Mouse (Mus musculus) neural tube, embryonic 12.5 days (tissue): Measurements from ENCODE around the gene Mapkapk2. TPM values are rescaled to one million over a fixed set of nuclear protein-coding genes. Genes with fewer than 3 reads are reported as not detected.
A peak's percentile ranks its signal among the peaks of the same experiment; 100 is the strongest.
"Not testable (repeated sequence)": the region's sequence is repeated elsewhere in the genome, so short reads cannot be mapped to it uniquely, and the experiment has no call there.

Experiments
- ATAC-seq: fragments of 200-750 bp; cut with Nextera tagmentation; 2 replicates; pipeline ENCODE4 v1.8.0; 2017; ENCODE audit warnings: low read depth, mild to moderate bottlenecking, moderate TSS enrichment, moderate library complexity; ENCODE audit not compliant: low FRiP score
- H3K27ac ChIP-seq: fragments of 300-500 bp; sonication (generic); 2 replicates; pipeline ENCODE4 v1.5.1; 2016
- H3K27me3 ChIP-seq: fragments of 300-500 bp; sonication (generic); replicated peaks from 2 replicates; pipeline ENCODE4 v1.6.1; 2016; ENCODE audit warnings: mild to moderate bottlenecking
- H3K36me3 ChIP-seq: fragments of 300-500 bp; sonication (generic); 2 replicates; pipeline ENCODE4 v1.6.1; 2016; ENCODE audit warnings: mild to moderate bottlenecking
- H3K4me1 ChIP-seq: fragments of 300-500 bp; sonication (generic); 2 replicates; pipeline ENCODE4 v1.6.1; 2016
- H3K4me2 ChIP-seq: fragments of 300-500 bp; sonication (generic); replicated peaks from 2 replicates; pipeline ENCODE4 v1.6.1; 2016; ENCODE audit warnings: mild to moderate bottlenecking
- H3K4me3 ChIP-seq: fragments of 300-500 bp; sonication (generic); 2 replicates; pipeline ENCODE4 v1.5.1; 2016
- H3K9ac ChIP-seq: fragments of 300-500 bp; sonication (generic); 2 replicates; pipeline ENCODE4 v1.6.1; 2016; ENCODE audit warnings: mild to moderate bottlenecking
- H3K9me3 ChIP-seq: fragments of 300-500 bp; sonication (generic); 2 replicates; pipeline ENCODE4 v1.6.1; 2016; ENCODE audit warnings: mild to moderate bottlenecking
- WGBS: fragments of 180-500 bp; shearing (Covaris S2); methylation state at CpG from one replicate; pipeline ENCODE4 v1.1.7; 2016; 5-methylcytosine and 5-hydroxymethylcytosine counted together
- polyA plus RNA-seq: library from polyadenylated mRNA; unstranded; fragments of >200 nt; fragmentation: Nextera tagmentation; extraction: Ambion mirVana; gene quantifications from 2 replicates; pipeline ENCODE4 v1.2.1, GENCODE M21; 2016

The Mapkapk2 gene
- polyA plus RNA-seq = 44.2 and 46.8 TPM in 2 replicates

DNA sequence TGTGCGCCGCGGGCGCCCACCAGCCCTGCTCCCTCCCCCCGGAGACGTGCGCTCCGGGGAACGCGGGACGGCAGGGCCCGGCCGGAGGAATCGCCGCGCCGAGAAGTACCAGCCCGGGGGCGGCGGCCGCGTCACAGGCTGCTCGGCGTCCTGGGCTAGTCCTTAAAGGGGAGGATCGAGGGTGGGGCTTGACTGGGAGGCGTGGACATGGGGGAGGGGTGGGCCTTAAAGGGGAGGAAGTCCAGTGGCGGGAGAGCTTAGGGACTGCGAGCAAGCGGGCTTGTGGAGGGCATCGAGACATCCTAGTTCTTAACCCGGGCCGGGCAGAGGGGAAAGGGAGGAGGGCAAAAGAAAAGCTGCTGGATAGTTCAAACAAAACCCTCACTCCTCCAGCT is at the start of gene Mapkapk2:
Mapkapk2 (minus strand) TSS at position 127 of the 395 bp plus-strand sequence.
- peak within 1 kb of the TSS; percentile 99 for H3K4me3 ChIP-seq
- peak within 1 kb of the TSS; percentile 81 for H3K4me2 ChIP-seq
- H3K9me3 ChIP-seq = no peaks in the 10 kb centered on the region
- no peaks in the 10 kb centered on the region for H3K36me3 ChIP-seq
- peak within 1 kb of the TSS; percentile 95 for H3K9ac ChIP-seq
- peaks cover 31% of the 10 kb centered on the region for H3K4me1 ChIP-seq
- peak; percentile 96 for ATAC-seq
- peak within 1 kb of the TSS; percentile 62; the same call in 1 of the 2 replicates for H3K27ac ChIP-seq
- 0% methylated on average over 32 of the region's 32 CpGs for WGBS
- H3K27me3 ChIP-seq = no peaks in the 10 kb centered on the region

DNA sequence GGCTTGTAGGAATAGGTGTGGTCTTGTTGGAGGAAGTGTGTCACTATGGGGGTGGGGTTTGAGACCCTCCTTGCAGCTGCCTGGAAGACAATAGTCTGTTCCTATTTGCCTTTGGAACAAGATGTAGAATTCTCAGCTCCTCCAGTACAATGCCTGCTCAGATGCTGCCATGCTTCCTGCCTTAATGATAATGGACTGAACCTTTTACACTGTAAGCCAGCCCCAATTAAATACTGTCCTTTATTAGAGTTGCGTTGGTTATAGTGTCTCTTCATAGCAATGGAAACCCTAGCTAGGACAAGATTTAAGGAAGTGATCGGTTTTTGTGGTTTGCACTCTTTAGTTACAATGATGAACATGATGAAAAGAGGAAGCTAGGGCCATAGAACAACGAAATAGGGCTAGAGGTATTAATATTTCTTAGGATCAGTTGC is 48.6 kb upstream of the Mapkapk2 start:
- H3K36me3 ChIP-seq = no peaks in the 10 kb centered on the region
- no peaks in the 10 kb centered on the region for H3K4me1 ChIP-seq
- 90% methylated on average over 3 of the region's 3 CpGs for WGBS
- H3K27me3 ChIP-seq = no peaks in the 10 kb centered on the region
- no peak for ATAC-seq
- no peak overlapping the region for H3K27ac ChIP-seq
- no peak overlapping the region for H3K4me2 ChIP-seq
- no peak overlapping the region for H3K9ac ChIP-seq
- no peak overlapping the region for H3K4me3 ChIP-seq
- H3K9me3 ChIP-seq = no peaks in the 10 kb centered on the region

DNA sequence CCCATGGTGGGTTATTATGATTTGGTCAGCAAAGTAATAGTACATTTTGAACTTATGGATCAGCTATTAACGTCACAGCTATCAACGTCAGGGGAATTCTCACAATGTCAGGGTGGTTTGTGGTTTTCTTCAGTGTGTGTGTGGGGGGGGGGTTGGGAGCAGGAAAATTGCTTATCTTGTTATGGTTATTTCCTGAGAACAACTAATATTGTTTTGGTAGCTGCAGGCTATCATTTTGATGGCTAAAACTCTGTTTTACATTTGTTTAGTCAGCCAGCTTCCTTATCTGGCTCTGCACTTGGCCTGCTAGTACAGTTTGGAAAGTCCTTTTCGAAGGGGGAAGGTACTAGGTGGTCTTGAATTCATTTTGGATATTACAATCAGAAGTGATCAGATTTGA is 47.6 kb upstream of the Mapkapk2 start:
- H3K36me3 ChIP-seq, H3K4me1 ChIP-seq, H3K27me3 ChIP-seq, H3K9ac ChIP-seq, H3K4me2 ChIP-seq, H3K9me3 ChIP-seq, H3K27ac ChIP-seq, ATAC-seq, H3K4me3 ChIP-seq: not testable (repeated sequence)
- 89% methylated on average over 3 of the region's 3 CpGs for WGBS

GRCm38 (mm10) chr1:131142472-131142871 is 44.8 kb upstream of the Mapkapk2 start:
- H3K27me3 ChIP-seq = no peaks in the 10 kb centered on the region
- H3K4me1 ChIP-seq = no peaks in the 10 kb centered on the region
- WGBS = 81% methylated on average over 1 of the region's 1 CpGs
- no peak overlapping the region for H3K9ac ChIP-seq
- no peak overlapping the region for H3K4me3 ChIP-seq
- H3K9me3 ChIP-seq = no peaks in the 10 kb centered on the region
- no peaks in the 10 kb centered on the region for H3K36me3 ChIP-seq
- no peak overlapping the region for H3K27ac ChIP-seq
- no peak for ATAC-seq
- H3K4me2 ChIP-seq = no peak overlapping the region

DNA sequence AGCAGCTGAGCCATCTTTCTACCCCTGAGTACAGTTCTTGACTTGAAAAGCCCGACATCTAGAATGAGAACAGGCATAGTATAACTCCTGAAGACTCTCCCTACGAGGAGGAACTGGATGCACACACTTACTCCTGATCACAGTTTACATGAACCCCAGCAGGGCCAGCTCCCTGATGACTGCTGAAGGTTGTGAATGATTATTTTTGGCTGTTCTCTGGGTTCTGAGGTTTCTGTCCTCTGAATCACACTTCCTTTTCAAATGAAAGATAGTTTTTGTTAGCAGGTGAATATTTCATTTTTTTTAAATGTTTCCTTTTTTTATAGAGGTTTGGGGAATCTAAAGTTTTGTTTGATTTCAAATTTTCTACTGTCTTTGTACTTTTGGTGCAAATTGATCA is 43.8 kb upstream of the Mapkapk2 start:
- no peaks in the 10 kb centered on the region for H3K27me3 ChIP-seq
- H3K4me3 ChIP-seq = no peak overlapping the region
- H3K36me3 ChIP-seq = no peaks in the 10 kb centered on the region
- H3K4me1 ChIP-seq = peaks cover 5% of the 10 kb centered on the region; the same call in 1 of the 2 replicates
- H3K9ac ChIP-seq = no peak overlapping the region
- 68% methylated on average over 2 of the region's 2 CpGs for WGBS
- H3K9me3 ChIP-seq = no peaks in the 10 kb centered on the region
- H3K27ac ChIP-seq = no peak overlapping the region
- H3K4me2 ChIP-seq = no peak overlapping the region
- no peak for ATAC-seq

DNA sequence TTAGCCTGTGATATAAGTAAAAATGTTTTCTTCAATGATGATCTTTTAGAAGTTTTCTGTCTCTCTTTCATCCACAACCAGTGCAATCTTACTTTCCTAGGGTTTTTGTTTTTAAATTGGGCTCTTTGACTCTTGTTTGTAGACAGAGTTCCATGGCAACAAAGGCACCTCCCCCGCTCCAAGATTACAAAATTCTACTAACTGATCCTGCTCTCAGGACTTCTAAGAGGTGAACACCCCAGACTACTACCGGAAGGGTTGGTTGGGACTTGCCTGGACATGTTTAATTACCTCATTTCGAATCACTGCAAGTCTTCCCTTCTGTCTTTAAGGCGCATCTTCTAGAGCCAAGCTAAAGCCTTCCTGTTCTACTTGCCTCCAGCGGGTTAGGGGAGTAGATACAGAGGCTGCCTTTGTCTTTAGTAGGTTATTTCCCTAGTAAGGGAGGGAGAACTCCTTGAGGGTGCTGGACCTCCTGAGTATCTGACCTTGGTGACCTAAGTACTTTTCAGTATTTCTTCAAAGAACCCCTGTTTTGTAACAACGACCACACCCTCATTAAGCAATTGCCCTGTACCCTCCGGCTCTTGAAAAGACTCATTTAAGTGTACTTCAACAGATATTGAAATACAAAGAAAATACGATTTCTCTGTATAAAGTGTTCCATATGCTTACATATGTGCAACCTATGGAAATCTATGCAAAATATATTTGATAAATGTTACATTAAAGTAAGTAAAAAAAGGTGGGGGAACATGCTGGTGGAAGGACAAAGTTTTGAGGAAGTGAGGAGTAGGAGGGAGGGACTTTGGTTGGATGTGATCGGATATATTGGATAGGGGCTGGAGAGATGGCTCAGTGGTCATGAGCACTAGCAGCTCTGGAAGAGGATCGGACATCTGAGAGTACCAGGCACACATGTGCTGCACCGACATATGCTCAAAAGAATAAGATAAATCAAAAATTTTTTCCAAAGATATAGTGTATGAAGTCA is 41.8 kb upstream of the Mapkapk2 start:
- peaks cover 5% of the 10 kb centered on the region for H3K4me1 ChIP-seq
- H3K4me3 ChIP-seq = no peak overlapping the region
- H3K9me3 ChIP-seq = no peaks in the 10 kb centered on the region
- no peak overlapping the region for H3K27ac ChIP-seq
- H3K9ac ChIP-seq = no peak overlapping the region
- ATAC-seq = no peak
- peak overlapping the region; percentile 78 for H3K4me2 ChIP-seq
- H3K36me3 ChIP-seq = no peaks in the 10 kb centered on the region
- 67% methylated on average over 11 of the region's 11 CpGs for WGBS
- H3K27me3 ChIP-seq = no peaks in the 10 kb centered on the region

GRCm38 (mm10) chr1:131138191-131139016 is 40.8 kb upstream of the Mapkapk2 start, which contains the start of gene Dyrk3:
Gene Dyrk3, minus strand, starts transcription at chr1:131138340.
- WGBS = 7% methylated on average over 49 of the region's 49 CpGs
- peak within 1 kb of the TSS; percentile 82 for H3K27ac ChIP-seq

GRCm38 (mm10) chr1:131137717-131138118 is 40.1 kb upstream of the Mapkapk2 start:
- Histone ChIP-seq H3K4me1 (peaks cover 5% of the 10 kb centered on the region), H3K9ac (peak overlapping the region; percentile 81), H3K9me3 (no peaks in the 10 kb centered on the region), H3K27ac (peak overlapping the region; percentile 82), H3K36me3 (no peaks in the 10 kb centered on the region; the same call in 1 of the 2 replicates), H3K4me3 (peak overlapping the region; percentile 74), H3K27me3 (no peaks in the 10 kb centered on the region), H3K4me2 (peak overlapping the region; percentile 78)
- under 1% methylated on average over 35 of the region's 36 CpGs for WGBS
- peak; percentile 91 for ATAC-seq

More at GRCm38 (mm10) chr1:131138191-131139016, 40.8 kb upstream of the Mapkapk2 start, which contains the start of gene Dyrk3:
- Histone ChIP-seq H3K4me1 (peaks cover 5% of the 10 kb centered on the region), H3K27me3 (no peaks in the 10 kb centered on the region), H3K9ac (peak within 1 kb of the TSS; percentile 81), H3K4me3 (peak within 1 kb of the TSS; percentile 74), H3K9me3 (no peaks in the 10 kb centered on the region), H3K36me3 (no peaks in the 10 kb centered on the region), H3K4me2 (peak within 1 kb of the TSS; percentile 78)
- ATAC-seq = peak; percentile 98

- Histone ChIP-seq H3K9ac (peak overlapping the region; percentile 44; the same call in 1 of the 2 replicates), H3K4me3 (peak overlapping the region; percentile 21), H3K27ac (no peak overlapping the region), H3K36me3 (no peaks in the 10 kb centered on the region; the same call in 1 of the 2 replicates), H3K4me1 (peaks cover 5% of the 10 kb centered on the region), H3K27me3 (no peaks in the 10 kb centered on the region), H3K9me3 (no peaks in the 10 kb centered on the region), H3K4me2 (peak overlapping the region; percentile 78)
- 8% methylated on average over 5 of the region's 5 CpGs for whole genome bisulfite sequencing
- no peak for ATAC-seq
These were observed 39.5 kb upstream of the Mapkapk2 start for GRCm38 (mm10) chr1:131137111-131137510.

- peaks cover 5% of the 10 kb centered on the region for H3K4me1 ChIP-seq
- no peak overlapping the region for H3K27ac ChIP-seq
- H3K9ac ChIP-seq = no peak overlapping the region
- H3K9me3 ChIP-seq = no peaks in the 10 kb centered on the region
- peak overlapping the region; percentile 78 for H3K4me2 ChIP-seq
- 86% methylated on average over 10 of the region's 10 CpGs for WGBS
- no peak overlapping the region for H3K4me3 ChIP-seq
- ATAC-seq = no peak
- H3K36me3 ChIP-seq = no peaks in the 10 kb centered on the region; the same call in 1 of the 2 replicates
- H3K27me3 ChIP-seq = no peaks in the 10 kb centered on the region
These were observed 38.5 kb upstream of the Mapkapk2 start for GRCm38 (mm10) chr1:131135960-131136629.

DNA sequence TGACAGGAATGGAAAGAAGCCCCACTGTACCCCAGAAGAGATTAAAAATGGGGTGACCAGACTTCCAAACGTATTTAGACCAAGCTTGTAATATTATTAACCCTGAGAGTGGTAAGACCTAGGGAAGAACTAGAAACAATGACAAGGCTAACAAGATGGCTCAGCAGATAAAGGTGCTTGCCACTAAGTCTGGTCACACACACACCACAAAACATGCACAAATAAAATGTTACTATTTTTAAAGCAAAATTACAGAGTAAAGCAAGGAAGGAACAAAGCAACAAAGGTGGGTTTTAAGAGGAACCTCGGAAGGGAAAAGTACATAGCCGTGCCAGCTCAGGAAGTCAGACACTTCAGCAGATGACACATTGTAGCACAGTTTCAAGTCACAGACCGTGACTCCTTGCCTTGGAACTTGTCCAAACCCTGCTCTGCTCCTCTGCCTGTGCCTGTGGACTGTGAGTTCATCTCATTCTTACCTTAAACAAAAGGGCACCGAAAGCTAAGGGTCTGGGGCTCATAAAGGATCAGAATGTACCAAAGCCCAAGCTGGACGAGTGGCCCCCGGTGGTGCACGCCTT is 37.4 kb upstream of the Mapkapk2 start:
- WGBS = 55% methylated on average over 8 of the region's 8 CpGs
- no peak for ATAC-seq
- H3K36me3 ChIP-seq = peaks cover 5% of the 10 kb centered on the region
- no peak overlapping the region for H3K27ac ChIP-seq
- H3K4me3 ChIP-seq = no peak overlapping the region
- peak overlapping the region; percentile 23; the same call in 1 of the 2 replicates for H3K4me2 ChIP-seq
- H3K4me1 ChIP-seq = peaks cover 5% of the 10 kb centered on the region
- H3K9me3 ChIP-seq = no peaks in the 10 kb centered on the region
- H3K9ac ChIP-seq = no peak overlapping the region
- no peaks in the 10 kb centered on the region for H3K27me3 ChIP-seq
